Mouse (Mus musculus) MEL (cell line): ENCODE data around the gene Hpse.

Source experiments
- USF1 ChIP-seq: IDR thresholded peaks from 2 replicates; pipeline ENCODE4 v1.6.1; 2014; ENCODE audit warnings: low read depth, mild to moderate bottlenecking, inconsistent platforms, low read length, improper control_type of control experiment, moderate library complexity
- ZC3H11A ChIP-seq: IDR thresholded peaks from 2 replicates; pipeline ENCODE4 v1.6.1; 2012; ENCODE audit warnings: low read depth, mild to moderate bottlenecking, inconsistent platforms, low read length, improper control_type of control experiment

DNA sequence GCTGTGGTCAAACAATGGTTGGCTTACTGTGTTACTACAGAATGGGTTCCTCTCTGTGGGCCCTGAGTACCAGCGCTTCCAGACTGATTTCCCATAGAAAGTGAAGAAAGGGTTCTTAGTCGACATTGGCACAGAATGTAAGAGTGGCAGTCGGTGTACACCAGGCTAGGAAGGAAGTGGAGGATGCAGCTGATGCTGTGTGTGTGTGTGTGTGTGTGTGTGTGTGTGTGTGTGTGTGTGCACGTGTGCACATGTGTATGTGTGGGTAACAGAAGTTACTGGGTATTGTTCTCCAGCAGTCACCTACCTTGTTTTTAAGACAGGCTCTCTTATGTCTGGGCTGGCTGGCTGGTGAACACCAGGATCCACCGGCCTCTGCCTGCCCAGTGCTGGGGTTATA is 77.2 kb downstream of the Hpse start:
- TF ChIP-seq USF1 (no peak), ZC3H11A (no peak)
